Mouse (Mus musculus) bone marrow macrophage, adult 2 months (primary cell): ENCODE measurements at regions not wholly inside any gene's neighbourhood (a gene's known extent, or its start where the extent isn't known, plus 50 kb on each side); places are given as distances from the start of the nearest gene placed in this dataset.

Experiments used
- CTCF ChIP-seq: IDR thresholded peaks from 2 replicates; pipeline ENCODE4 v1.5.1; 2012; ENCODE audit warnings: low read depth, mild to moderate bottlenecking, low read length, moderate library complexity
- POLR2A ChIP-seq: IDR thresholded peaks from 2 replicates; pipeline ENCODE4 v1.6.1; 2012; ENCODE audit warnings: mild to moderate bottlenecking, low read depth, low read length, borderline replicate concordance

DNA sequence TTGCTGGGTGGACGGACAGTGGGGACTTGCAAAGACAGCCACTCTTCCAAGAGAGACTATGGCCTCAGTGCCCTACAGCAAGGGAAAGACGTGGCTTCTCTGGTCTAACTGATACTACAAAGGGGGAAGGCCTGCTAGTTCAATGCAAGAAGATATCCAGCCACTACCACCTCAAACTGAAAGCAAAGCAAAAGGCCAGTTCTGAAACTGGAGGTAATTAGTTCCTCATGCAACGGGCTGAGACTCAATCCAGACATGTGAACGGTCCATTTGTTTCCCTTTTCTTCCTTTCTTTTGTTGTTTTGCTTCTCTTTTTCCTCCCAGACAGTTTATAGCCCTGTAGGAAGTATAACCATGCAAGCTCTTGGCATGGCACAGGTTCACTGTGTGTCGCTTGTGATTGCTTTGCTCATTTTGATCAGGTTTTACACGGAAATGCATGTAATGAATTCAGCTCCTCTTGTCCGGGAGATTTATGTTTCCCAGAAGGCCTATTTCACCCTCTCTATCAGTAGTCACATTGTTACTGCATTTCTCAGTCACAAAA lies 260.5 kb upstream of the Bmper start:
- no peak for TF ChIP-seq POLR2A
- TF ChIP-seq CTCF: no peak
